Mouse (Mus musculus) lung, embryonic 16.5 days (tissue): Measurements from ENCODE around the gene C130079G13Rik. TPM values are rescaled to one million over a fixed set of nuclear protein-coding genes. Genes with fewer than 3 reads are reported as not detected.
"Not testable (repeated sequence)": the region's sequence is repeated elsewhere in the genome, so short reads cannot be mapped to it uniquely, and the experiment has no call there.

Experiments
- ATAC-seq: fragments of 200-750 bp; cut with Nextera tagmentation; 2 replicates; pipeline ENCODE4 v1.8.0; 2017; ENCODE audit warnings: low read depth, mild to moderate bottlenecking, moderate library complexity
- H3K27ac ChIP-seq: fragments of 300-500 bp; sonication (generic); 2 replicates; pipeline ENCODE4 v1.5.1; 2014; ENCODE audit warnings: mild to moderate bottlenecking, control low read depth, low read length
- H3K27me3 ChIP-seq: fragments of 300-500 bp; sonication (generic); 2 replicates; pipeline ENCODE4 v1.6.1; 2014; ENCODE audit warnings: low read depth, low read length, mixed read lengths; ENCODE audit not compliant: control insufficient read depth, insufficient read depth
- H3K36me3 ChIP-seq: fragments of 300-500 bp; sonication (generic); 2 replicates; pipeline ENCODE4 v1.6.1; 2014; ENCODE audit warnings: low read length; ENCODE audit not compliant: control insufficient read depth, insufficient read depth
- H3K4me1 ChIP-seq: fragments of 300-500 bp; sonication (generic); replicated peaks from 2 replicates; pipeline ENCODE4 v1.6.1; 2014; ENCODE audit warnings: low read length, mixed read lengths; ENCODE audit not compliant: control insufficient read depth, insufficient read depth
- H3K4me2 ChIP-seq: fragments of 300-500 bp; sonication (generic); 2 replicates; pipeline ENCODE4 v1.6.1; 2014; ENCODE audit warnings: low read depth, low read length, control low read depth
- H3K4me3 ChIP-seq: fragments of 300-500 bp; sonication (generic); 2 replicates; pipeline ENCODE4 v1.5.1; 2014; ENCODE audit warnings: mild to moderate bottlenecking, low read length, control low read depth
- H3K9ac ChIP-seq: fragments of 300-500 bp; sonication (generic); 2 replicates; pipeline ENCODE4 v1.6.1; 2014; ENCODE audit warnings: low read length, control low read depth
- H3K9me3 ChIP-seq: fragments of 300-500 bp; sonication (generic); 2 replicates; pipeline ENCODE4 v1.6.1; 2016; ENCODE audit warnings: low read length; ENCODE audit not compliant: control insufficient read depth
- WGBS: fragments of 180-500 bp; shearing (Covaris S2); extraction: QIAGEN DNeasy Blood & Tissue Kit; methylation state at CpG from one replicate; pipeline ENCODE4 v1.1.7; 2014; 5-methylcytosine and 5-hydroxymethylcytosine counted together
- polyA plus RNA-seq: library from polyadenylated mRNA; unstranded; fragments of >200 nt; fragmentation: Nextera tagmentation; extraction: Ambion mirVana; gene quantifications from 2 replicates; pipeline ENCODE4 v1.2.1, GENCODE M21; 2015

C130079G13Rik gene
- polyA plus RNA-seq = not detected in 2 replicates

GRCm38 (mm10) chr3:59924914-59925313 is at the start of gene C130079G13Rik:
Gene C130079G13Rik (plus strand): TSS chr3:59925214.
- H3K4me1 ChIP-seq = no peaks in the 10 kb centered on the region
- H3K9ac ChIP-seq = no peak within 1 kb of the TSS
- no peak for ATAC-seq
- WGBS = 86% methylated on average over 2 of the region's 2 CpGs
- no peak within 1 kb of the TSS for H3K4me2 ChIP-seq
- no peaks in the 10 kb centered on the region for H3K36me3 ChIP-seq
- no peaks in the 10 kb centered on the region for H3K9me3 ChIP-seq
- no peak within 1 kb of the TSS for H3K4me3 ChIP-seq
- H3K27ac ChIP-seq = no peak within 1 kb of the TSS
- H3K27me3 ChIP-seq = no peaks in the 10 kb centered on the region

GRCm38 (mm10) chr3:59877601-59878000 is 47.4 kb upstream of the C130079G13Rik start:
- not testable (repeated sequence) for H3K4me2 ChIP-seq, H3K4me1 ChIP-seq, H3K27me3 ChIP-seq, H3K27ac ChIP-seq, H3K36me3 ChIP-seq, H3K4me3 ChIP-seq, H3K9me3 ChIP-seq, ATAC-seq, H3K9ac ChIP-seq
- 73% methylated on average over 1 of the region's 1 CpGs for WGBS

GRCm38 (mm10) chr3:59879801-59880554 is 45.0 kb upstream of the C130079G13Rik start:
- not testable (repeated sequence) for ATAC-seq, H3K9me3 ChIP-seq, H3K4me2 ChIP-seq, H3K27ac ChIP-seq, H3K36me3 ChIP-seq, H3K4me3 ChIP-seq, H3K9ac ChIP-seq, H3K27me3 ChIP-seq, H3K4me1 ChIP-seq
- 66% methylated on average over 7 of the region's 7 CpGs for WGBS

GRCm38 (mm10) chr3:59893276-59893675 is 31.7 kb upstream of the C130079G13Rik start:
- no peak overlapping the region for H3K4me3 ChIP-seq
- no peaks in the 10 kb centered on the region for H3K27me3 ChIP-seq
- H3K9me3 ChIP-seq = no peaks in the 10 kb centered on the region
- no peaks in the 10 kb centered on the region for H3K4me1 ChIP-seq
- ATAC-seq = no peak
- 46% methylated on average over 2 of the region's 2 CpGs for WGBS
- H3K4me2 ChIP-seq = no peak overlapping the region
- H3K9ac ChIP-seq = no peak overlapping the region
- no peak overlapping the region for H3K27ac ChIP-seq
- H3K36me3 ChIP-seq = no peaks in the 10 kb centered on the region

GRCm38 (mm10) chr3:59934621-59935020 is 9.6 kb downstream of the C130079G13Rik start:
- no peaks in the 10 kb centered on the region for H3K36me3 ChIP-seq
- no peaks in the 10 kb centered on the region for H3K9me3 ChIP-seq
- 50% methylated on average over 1 of the region's 1 CpGs for WGBS
- no peak for ATAC-seq
- H3K4me3 ChIP-seq = no peak overlapping the region
- H3K4me1 ChIP-seq = no peaks in the 10 kb centered on the region
- no peaks in the 10 kb centered on the region for H3K27me3 ChIP-seq
- H3K4me2 ChIP-seq = no peak overlapping the region
- no peak overlapping the region for H3K27ac ChIP-seq
- H3K9ac ChIP-seq = no peak overlapping the region

GRCm38 (mm10) chr3:59947294-59947950 is 22.4 kb downstream of the C130079G13Rik start:
- H3K9me3 ChIP-seq = no peaks in the 10 kb centered on the region
- ATAC-seq = no peak
- H3K4me3 ChIP-seq = no peak overlapping the region
- H3K27me3 ChIP-seq = no peaks in the 10 kb centered on the region
- H3K4me2 ChIP-seq = no peak overlapping the region
- WGBS = 89% methylated on average over 10 of the region's 10 CpGs
- H3K27ac ChIP-seq = no peak overlapping the region
- no peaks in the 10 kb centered on the region for H3K4me1 ChIP-seq
- H3K9ac ChIP-seq = no peak overlapping the region
- H3K36me3 ChIP-seq = no peaks in the 10 kb centered on the region

- Histone ChIP-seq H3K36me3 (no peaks in the 10 kb centered on the region), H3K27me3 (no peaks in the 10 kb centered on the region), H3K4me2 (no peak overlapping the region), H3K9ac (no peak overlapping the region), H3K4me3 (no peak overlapping the region), H3K4me1 (no peaks in the 10 kb centered on the region), H3K9me3 (no peaks in the 10 kb centered on the region), H3K27ac (no peak overlapping the region)
- ATAC-seq = no peak
- WGBS = 69% methylated on average over 5 of the region's 5 CpGs
Measured at GRCm38 (mm10) chr3:59970891-59971290, 45.9 kb downstream of the C130079G13Rik start.

GRCm38 (mm10) chr3:59974591-59974990 is 49.6 kb downstream of the C130079G13Rik start:
- Histone ChIP-seq H3K4me3 (no peak overlapping the region), H3K4me1 (no peaks in the 10 kb centered on the region), H3K9ac (no peak overlapping the region), H3K27ac (no peak overlapping the region), H3K4me2 (no peak overlapping the region), H3K36me3 (no peaks in the 10 kb centered on the region), H3K27me3 (no peaks in the 10 kb centered on the region), H3K9me3 (no peaks in the 10 kb centered on the region)
- no peak for ATAC-seq
